Mouse (Mus musculus) adipocyte (in vitro differentiated cells): ENCODE measurements around the gene Ppp1r12c.

Experiments
- DNase-seq: peaks from one replicate; pipeline ENCODE4 v3.0.0-alpha.2; 2016; ENCODE audit warnings: low spot score

Ppp1r12c gene

GRCm38 (mm10) chr7:4431548-4431947, 69.9 kb downstream of the Ppp1r12c start:
- peak; percentile 45 for DNase-seq
